Mouse (Mus musculus) urinary bladder, postnatal 14 days (tissue): ENCODE measurements around the gene Slc12a9.

Source experiments
- DNase-seq: peaks from one replicate; pipeline ENCODE4 v3.0.0; 2021; ENCODE audit warnings: low spot score

The Slc12a9 gene

GRCm38 (mm10) chr5:137333512-137334174, at the start of gene Slc12a9:
Gene Slc12a9, minus strand, starts transcription at chr5:137333597.
- peak; percentile 95 for DNase-seq

GRCm38 (mm10) chr5:137381152-137381551, 47.8 kb upstream of the Slc12a9 start:
- peak; percentile 70 for DNase-seq

GRCm38 (mm10) chr5:137377603-137378002, 44.2 kb upstream of the Slc12a9 start:
- no peak for DNase-seq

- no peak for DNase-seq
These were observed 43.8 kb upstream of the Slc12a9 start for GRCm38 (mm10) chr5:137377176-137377575.

GRCm38 (mm10) chr5:137376722-137377121, 43.3 kb upstream of the Slc12a9 start:
- DNase-seq, result no peak

- no peak for DNase-seq
These were observed 42.8 kb upstream of the Slc12a9 start for GRCm38 (mm10) chr5:137376198-137376597.

GRCm38 (mm10) chr5:137375627-137376026, 42.2 kb upstream of the Slc12a9 start:
- DNase-seq, result no peak

- no peak for DNase-seq
These were observed 41.2 kb upstream of the Slc12a9 start for GRCm38 (mm10) chr5:137374521-137375080.

GRCm38 (mm10) chr5:137373371-137373950, 40.1 kb upstream of the Slc12a9 start:
- DNase-seq, result no peak

- no peak for DNase-seq
These were observed 36.3 kb upstream of the Slc12a9 start for GRCm38 (mm10) chr5:137369665-137370064.

- no peak for DNase-seq
These were observed 25.0 kb upstream of the Slc12a9 start for GRCm38 (mm10) chr5:137358382-137358781.

- no peak for DNase-seq
These were observed 20.7 kb upstream of the Slc12a9 start for GRCm38 (mm10) chr5:137354091-137354490.

GRCm38 (mm10) chr5:137352011-137352975, 18.9 kb upstream of the Slc12a9 start:
- no peak for DNase-seq

GRCm38 (mm10) chr5:137351394-137351793, 18.0 kb upstream of the Slc12a9 start:
- no peak for DNase-seq

- DNase-seq, result no peak
These were observed 17.6 kb upstream of the Slc12a9 start for GRCm38 (mm10) chr5:137351058-137351380.

GRCm38 (mm10) chr5:137350205-137351057, 17.0 kb upstream of the Slc12a9 start:
- DNase-seq, result no peak

GRCm38 (mm10) chr5:137349384-137350204, 16.2 kb upstream of the Slc12a9 start, which contains the start of gene Ephb4:
Gene Ephb4, plus strand, starts transcription at chr5:137350109.
- DNase-seq, result peak; percentile 95

GRCm38 (mm10) chr5:137348482-137349383, 15.3 kb upstream of the Slc12a9 start:
- peak; percentile 29 for DNase-seq

GRCm38 (mm10) chr5:137347856-137348255, 14.5 kb upstream of the Slc12a9 start:
- DNase-seq, result no peak
